Mouse (Mus musculus) adrenal gland, postnatal 14 days (tissue): Measurements from ENCODE around the gene Prpf40b. TPM values are rescaled to one million over a fixed set of nuclear protein-coding genes. Genes with fewer than 3 reads are reported as not detected.

Source experiments
- total RNA-seq: library from RNA; stranded (reverse); gene quantifications from 2 replicates; pipeline ENCODE4 v1.2.3, GENCODE M21; 2021

Gene Prpf40b
- total RNA-seq, 1 experiment from 2014 or later: 44.8 TPM

Other genes with a start within 250 kb of the Prpf40b start
- gene Prph, start 239.9 kb upstream of the Prpf40b start, total RNA-seq: 6.5 and 25.2 TPM in 2 replicates
- gene Troap, start 220.5 kb upstream of the Prpf40b start, total RNA-seq: 6.3 and 6.9 TPM in 2 replicates
- not detected in 2 replicates for gene C1ql4, start 207.3 kb upstream of the Prpf40b start, total RNA-seq
- 7.1 and 13.9 TPM in 2 replicates for gene Dnajc22, start 201.9 kb upstream of the Prpf40b start, total RNA-seq
- 18.5 and 19.9 TPM in 2 replicates for gene Spats2, start 169.2 kb upstream of the Prpf40b start, total RNA-seq
- gene Kcnh3, start 70.2 kb upstream of the Prpf40b start, total RNA-seq: 1.1 and 1.8 TPM in 2 replicates
- gene Mcrs1, start 43.1 kb upstream of the Prpf40b start, total RNA-seq: 41.4 and 41.9 TPM in 2 replicates
- 2.0 and 2.8 TPM in 2 replicates for gene Fam186b, start 801 bp downstream of the Prpf40b start, total RNA-seq
- gene Fmnl3, start 75.4 kb downstream of the Prpf40b start, total RNA-seq: 21.3 and 31.3 TPM in 2 replicates
- 571 and 598 TPM in 2 replicates for gene Tmbim6, start 97.8 kb downstream of the Prpf40b start, total RNA-seq
- gene Nckap5l, start 162.7 kb downstream of the Prpf40b start, total RNA-seq: 25.6 and 29.0 TPM in 2 replicates
- gene Bcdin3d, start 179.6 kb downstream of the Prpf40b start, total RNA-seq: 3.9 and 6.8 TPM in 2 replicates
- gene Faim2, start 233.1 kb downstream of the Prpf40b start, total RNA-seq: 16.3 and 17.2 TPM in 2 replicates